Mouse (Mus musculus) liver, embryonic 13.5 days (tissue): ENCODE results near the gene Fbln5. TPM values are rescaled to one million over a fixed set of nuclear protein-coding genes. Genes with fewer than 3 reads are reported as not detected.

ENCODE experiments used
- ATAC-seq: fragments of 200-750 bp; cut with Nextera tagmentation; 2 replicates; pipeline ENCODE4 v1.8.0; 2017; ENCODE audit warnings: low read depth, mild to moderate bottlenecking, moderate number of reproducible peaks, moderate library complexity
- DNase-seq: peaks from one replicate; pipeline ENCODE4 v3.0.0; 2022
- H3K27ac ChIP-seq: fragments of 300-500 bp; sonication (generic); 2 replicates; pipeline ENCODE4 v1.5.1; 2015; ENCODE audit warnings: moderate library complexity, mild to moderate bottlenecking, inconsistent platforms
- H3K27me3 ChIP-seq: fragments of 300-500 bp; sonication (generic); 2 replicates; pipeline ENCODE4 v1.6.1; 2015; ENCODE audit warnings: mild to moderate bottlenecking, inconsistent platforms
- H3K36me3 ChIP-seq: fragments of 300-500 bp; sonication (generic); 2 replicates; pipeline ENCODE4 v1.6.1; 2015; ENCODE audit warnings: mild to moderate bottlenecking, inconsistent platforms
- H3K4me1 ChIP-seq: fragments of 300-500 bp; sonication (generic); replicated peaks from 2 replicates; pipeline ENCODE4 v1.6.1; 2015; ENCODE audit warnings: inconsistent platforms
- H3K4me2 ChIP-seq: fragments of 300-500 bp; sonication (generic); 2 replicates; pipeline ENCODE4 v1.6.1; 2015; ENCODE audit warnings: inconsistent platforms, mild to moderate bottlenecking, moderate library complexity
- H3K4me3 ChIP-seq: fragments of 300-500 bp; sonication (generic); replicated peaks from 2 replicates; pipeline ENCODE4 v1.5.1; 2015; ENCODE audit warnings: mild to moderate bottlenecking, inconsistent platforms
- H3K9ac ChIP-seq: fragments of 300-500 bp; sonication (generic); 2 replicates; pipeline ENCODE4 v1.6.1; 2015; ENCODE audit warnings: mild to moderate bottlenecking, inconsistent platforms
- H3K9me3 ChIP-seq: fragments of 300-500 bp; sonication (generic); replicated peaks from 2 replicates; pipeline ENCODE4 v1.6.1; 2016; ENCODE audit warnings: inconsistent platforms
- WGBS: fragments of 180-500 bp; shearing (Covaris S2); methylation state at CpG from one replicate; pipeline ENCODE4 v1.1.7; 2015; ENCODE audit not compliant: insufficient replicate concordance; 5-methylcytosine and 5-hydroxymethylcytosine counted together
- polyA plus RNA-seq: library from polyadenylated mRNA; unstranded; fragments of >200 nt; fragmentation: Nextera tagmentation; extraction: Ambion mirVana; gene quantifications from 2 replicates; pipeline ENCODE4 v1.2.1, GENCODE M21; 2015

The Fbln5 gene
- polyA plus RNA-seq, 1 experiment from 2014 or later, result 5.6 TPM

GRCm38 (mm10) chr12:101742375-101742774 is 76.5 kb downstream of the Fbln5 start:
- DNase-seq (no peak), ATAC-seq (no peak)
- Histone ChIP-seq H3K4me2 (no peak overlapping the region), H3K27me3 (no peaks in the 10 kb centered on the region), H3K9me3 (no peaks in the 10 kb centered on the region), H3K4me3 (no peak overlapping the region), H3K27ac (no peak overlapping the region), H3K4me1 (no peaks in the 10 kb centered on the region), H3K9ac (no peak overlapping the region), H3K36me3 (no peaks in the 10 kb centered on the region)
- WGBS, result 33% methylated on average over 2 of the region's 2 CpGs

GRCm38 (mm10) chr12:101740486-101740885 is 78.4 kb downstream of the Fbln5 start:
- Histone ChIP-seq H3K27ac (no peak overlapping the region), H3K4me1 (no peaks in the 10 kb centered on the region), H3K36me3 (no peaks in the 10 kb centered on the region), H3K4me2 (no peak overlapping the region), H3K9me3 (peaks cover 5% of the 10 kb centered on the region; the same call in 1 of the 2 replicates), H3K4me3 (no peak overlapping the region), H3K9ac (no peak overlapping the region), H3K27me3 (no peaks in the 10 kb centered on the region)
- WGBS, result 20% methylated on average over 2 of the region's 2 CpGs
- ATAC-seq (no peak), DNase-seq (no peak)

GRCm38 (mm10) chr12:101740045-101740444 is 78.8 kb downstream of the Fbln5 start:
- Histone ChIP-seq H3K27me3 (no peaks in the 10 kb centered on the region), H3K36me3 (no peaks in the 10 kb centered on the region), H3K4me2 (no peak overlapping the region), H3K9me3 (peaks cover 5% of the 10 kb centered on the region; the same call in 1 of the 2 replicates), H3K4me1 (no peaks in the 10 kb centered on the region), H3K27ac (no peak overlapping the region), H3K4me3 (no peak overlapping the region), H3K9ac (no peak overlapping the region)
- DNase-seq (no peak), ATAC-seq (no peak)
- 4% methylated on average over 2 of the region's 2 CpGs for WGBS

DNA sequence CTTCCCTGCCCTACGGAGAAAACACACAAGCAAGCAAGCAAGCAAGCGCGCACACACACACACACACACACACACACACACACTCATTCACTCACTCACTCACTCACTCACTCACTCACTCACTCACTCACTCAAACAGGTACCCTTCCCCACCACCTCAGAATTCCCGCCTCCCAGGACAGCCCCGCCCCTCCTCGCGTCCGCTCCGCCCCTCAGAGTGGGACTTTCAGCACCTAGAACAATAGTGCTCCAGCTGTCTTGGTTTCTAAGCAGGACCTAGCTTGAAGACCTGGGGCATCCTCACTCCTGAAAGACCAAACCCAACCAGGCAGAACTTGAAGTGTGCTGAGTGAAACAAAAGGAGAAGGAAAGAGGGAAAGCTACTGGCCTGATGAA is 100.1 kb downstream of the Fbln5 start:
- no peak overlapping the region for H3K27ac ChIP-seq
- DNase-seq (no peak), ATAC-seq (peak; percentile 65)
- H3K9ac ChIP-seq, result peak overlapping the region; percentile 43; the same call in 1 of the 2 replicates
- H3K36me3 ChIP-seq, result no peaks in the 10 kb centered on the region
- peaks cover 8% of the 10 kb centered on the region for H3K4me1 ChIP-seq
- H3K4me2 ChIP-seq, result peak overlapping the region; percentile 90
- WGBS, result 1% methylated on average over 9 of the region's 9 CpGs
- peaks cover 19% of the 10 kb centered on the region for H3K27me3 ChIP-seq
- H3K4me3 ChIP-seq, result peak overlapping the region; percentile 66
- H3K9me3 ChIP-seq, result no peaks in the 10 kb centered on the region

- H3K4me2 ChIP-seq, result peak within 1 kb of the TSS; percentile 90
- peaks cover 8% of the 10 kb centered on the region for H3K4me1 ChIP-seq
- H3K27ac ChIP-seq, result no peak within 1 kb of the TSS
- DNase-seq, result peak; percentile 1
- H3K9ac ChIP-seq, result peak within 1 kb of the TSS; percentile 43
- peak within 1 kb of the TSS; percentile 66 for H3K4me3 ChIP-seq
- no peaks in the 10 kb centered on the region for H3K9me3 ChIP-seq
- WGBS, result 1% methylated on average over 69 of the region's 75 CpGs
- peak; percentile 99 for ATAC-seq
- H3K36me3 ChIP-seq, result no peaks in the 10 kb centered on the region
- H3K27me3 ChIP-seq, result peaks cover 19% of the 10 kb centered on the region
Measured at GRCm38 (mm10) chr12:101718054-101718754, 100.7 kb downstream of the Fbln5 start, which contains the start of gene Tc2n. TSS of gene Tc2n (minus strand) at chr12:101718523.

- DNase-seq, result no peak
- no peak overlapping the region for H3K4me2 ChIP-seq
Measured at GRCm38 (mm10) chr12:101699176-101699575, 119.7 kb downstream of the Fbln5 start.

More at GRCm38 (mm10) chr12:101699176-101699575, 119.7 kb downstream of the Fbln5 start:
- no peak overlapping the region for H3K27ac ChIP-seq
- 51% methylated on average over 3 of the region's 3 CpGs for WGBS
- no peaks in the 10 kb centered on the region for H3K27me3 ChIP-seq
- H3K4me3 ChIP-seq, result no peak overlapping the region
- H3K4me1 ChIP-seq, result no peaks in the 10 kb centered on the region
- ATAC-seq, result no peak
- H3K9me3 ChIP-seq, result no peaks in the 10 kb centered on the region
- H3K9ac ChIP-seq, result no peak overlapping the region
- H3K36me3 ChIP-seq, result no peaks in the 10 kb centered on the region

Other genes with a start within 250 kb of the Fbln5 start
- 0.05 and 0.15 TPM in 2 replicates for gene Tc2n, start 100.5 kb downstream of the Fbln5 start, polyA plus RNA-seq
- gene Trip11, start 94.2 kb upstream of the Fbln5 start, polyA plus RNA-seq, result 8.9 and 9.0 TPM in 2 replicates
- gene Atxn3, start 139.2 kb upstream of the Fbln5 start, polyA plus RNA-seq, result 10.5 and 16.8 TPM in 2 replicates
- 24.7 and 28.5 TPM in 2 replicates for gene Cpsf2, start 156.9 kb upstream of the Fbln5 start, polyA plus RNA-seq